Mouse (Mus musculus) megakaryocyte, embryonic 14.5 days (primary cell): ENCODE results near the gene Lep. TPM values are rescaled to one million over a fixed set of nuclear protein-coding genes. Genes with fewer than 3 reads are reported as not detected.

Experiments used
- H3K27me3 ChIP-seq: replicated peaks from 2 replicates; pipeline ENCODE3; 2012; ENCODE audit warnings: inconsistent platforms
- H3K36me3 ChIP-seq: replicated peaks from 2 replicates; pipeline ENCODE3; 2012; ENCODE audit warnings: low read length, inconsistent platforms, mixed read lengths
- H3K4me1 ChIP-seq: 2 replicates; pipeline ENCODE4 v1.6.1; 2012; ENCODE audit warnings: inconsistent platforms
- H3K4me3 ChIP-seq: replicated peaks from 2 replicates; pipeline ENCODE3; 2012; ENCODE audit warnings: moderate library complexity, mild to moderate bottlenecking, inconsistent platforms
- H3K9me3 ChIP-seq: 2 replicates; pipeline ENCODE4 v1.6.1; 2012; ENCODE audit warnings: inconsistent platforms
- FLI1 ChIP-seq: IDR thresholded peaks from 2 replicates; pipeline ENCODE4 v1.6.1; 2012; ENCODE audit warnings: low read length, inconsistent platforms, mixed read lengths
- GATA1 ChIP-seq: IDR thresholded peaks from 3 replicates; pipeline ENCODE4 v1.6.1; 2012; ENCODE audit warnings: mixed read lengths, low read length, inconsistent platforms, borderline replicate concordance
- polyA plus RNA-seq: library from polyadenylated mRNA; stranded (reverse); fragments of >175 nt; gene quantifications from 2 replicates; pipeline ENCODE4 v1.2.3, GENCODE M21; 2012; ENCODE audit warnings: low replicate concordance; ENCODE audit not compliant: insufficient read depth

Lep gene
- polyA plus RNA-seq, 1 experiment, result not detected

DNA sequence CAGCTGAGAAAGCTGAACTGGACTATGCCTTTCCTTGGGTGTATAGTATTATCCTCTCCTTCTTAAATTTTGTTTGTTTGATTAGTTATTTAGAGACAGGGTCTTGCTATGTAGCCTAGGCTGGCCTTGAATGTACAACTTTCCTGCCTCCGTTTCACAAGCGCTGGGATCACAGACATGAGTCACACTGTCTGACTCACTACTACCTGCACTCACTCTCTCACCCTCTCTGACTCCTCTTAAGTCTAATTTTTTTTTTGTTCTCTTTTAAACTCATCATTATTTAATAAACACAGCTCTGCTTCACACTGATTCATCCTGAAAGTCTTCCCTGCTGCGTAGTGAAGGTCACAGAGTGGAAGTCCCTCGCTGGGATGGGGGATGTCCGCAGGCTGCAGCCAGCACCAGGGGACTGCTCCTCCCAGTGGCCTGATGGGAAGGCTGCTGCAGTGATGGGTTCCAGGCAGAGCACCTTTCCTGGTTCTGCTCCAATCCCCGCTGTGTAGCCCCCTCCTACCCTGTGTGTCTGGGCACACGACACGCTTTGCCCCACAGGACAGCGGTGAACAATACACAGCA, 22.8 kb downstream of the Lep start:
- Histone ChIP-seq H3K4me1 (peaks cover under 1% of the 10 kb centered on the region; the same call in 1 of the 2 replicates), H3K9me3 (no peaks in the 10 kb centered on the region), H3K4me3 (no peak overlapping the region), H3K27me3 (peaks cover 27% of the 10 kb centered on the region), H3K36me3 (no peaks in the 10 kb centered on the region)
- TF ChIP-seq FLI1 (no peak), GATA1 (no peak)

DNA sequence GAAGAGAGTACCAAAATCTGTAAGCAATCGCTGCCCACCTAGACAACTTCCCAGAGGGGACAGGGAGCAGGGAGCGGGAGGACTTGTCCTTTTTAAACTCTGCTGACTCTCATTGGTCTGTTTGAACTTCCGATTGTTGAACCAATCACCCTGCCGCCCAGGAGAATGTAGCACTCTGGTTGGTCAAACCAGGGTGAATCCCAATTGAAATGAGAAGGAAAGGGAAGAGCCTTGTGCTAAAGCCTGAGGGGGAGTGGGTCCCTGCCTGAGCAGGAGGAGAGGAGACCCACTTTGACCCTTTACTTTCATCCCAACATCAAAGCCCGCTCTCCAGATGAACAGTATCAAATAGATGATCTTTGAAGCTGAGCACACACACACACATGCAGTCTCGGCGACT, 24.4 kb downstream of the Lep start:
- TF ChIP-seq GATA1 (no peak), FLI1 (no peak)
- Histone ChIP-seq H3K9me3 (no peaks in the 10 kb centered on the region), H3K36me3 (no peaks in the 10 kb centered on the region), H3K4me3 (no peak overlapping the region), H3K27me3 (peaks cover 27% of the 10 kb centered on the region), H3K4me1 (peaks cover 8% of the 10 kb centered on the region)

DNA sequence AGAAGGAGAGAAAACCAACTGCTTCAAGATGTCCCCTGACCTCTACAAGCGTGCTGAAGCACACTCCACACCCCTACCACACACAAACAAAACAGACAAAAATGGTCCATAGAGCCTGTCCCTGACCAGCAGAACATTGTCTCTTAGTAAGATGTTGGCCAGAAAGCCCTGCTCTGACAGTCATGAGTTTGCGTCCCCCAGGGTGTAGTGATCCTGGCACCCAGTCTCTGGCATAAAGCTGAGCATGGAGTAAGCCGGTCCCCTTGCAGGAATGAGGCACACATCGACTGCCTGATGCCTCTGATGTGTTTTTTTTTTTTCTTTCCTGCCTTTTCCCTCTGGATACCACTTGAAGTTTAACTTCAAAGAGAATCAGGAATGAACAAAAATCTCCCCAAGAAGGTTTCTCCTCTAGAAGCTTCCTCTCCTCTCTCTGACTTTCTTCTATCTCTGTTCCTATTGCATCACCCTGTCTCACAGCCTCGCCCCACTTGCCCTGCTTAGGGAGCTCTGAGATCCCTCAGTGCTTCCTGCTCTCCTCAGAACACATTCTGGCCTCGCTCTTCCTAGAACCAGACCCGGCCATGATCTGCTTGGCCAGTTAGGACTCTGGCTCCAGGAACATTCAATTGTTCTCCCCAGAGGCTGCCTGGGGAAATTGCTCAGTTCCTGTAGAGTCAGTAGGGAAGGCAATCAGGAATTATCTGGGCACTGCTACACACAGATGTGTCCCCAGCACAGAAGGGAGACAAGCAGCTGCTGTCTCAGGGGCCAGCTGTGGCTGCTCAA, 28.1 kb downstream of the Lep start:
- TF ChIP-seq FLI1 (no peak), GATA1 (no peak)
- no peaks in the 10 kb centered on the region for H3K9me3 ChIP-seq
- H3K27me3 ChIP-seq, result peaks cover 15% of the 10 kb centered on the region
- peaks cover 8% of the 10 kb centered on the region for H3K4me1 ChIP-seq
- no peaks in the 10 kb centered on the region for H3K36me3 ChIP-seq
- no peak overlapping the region for H3K4me3 ChIP-seq

DNA sequence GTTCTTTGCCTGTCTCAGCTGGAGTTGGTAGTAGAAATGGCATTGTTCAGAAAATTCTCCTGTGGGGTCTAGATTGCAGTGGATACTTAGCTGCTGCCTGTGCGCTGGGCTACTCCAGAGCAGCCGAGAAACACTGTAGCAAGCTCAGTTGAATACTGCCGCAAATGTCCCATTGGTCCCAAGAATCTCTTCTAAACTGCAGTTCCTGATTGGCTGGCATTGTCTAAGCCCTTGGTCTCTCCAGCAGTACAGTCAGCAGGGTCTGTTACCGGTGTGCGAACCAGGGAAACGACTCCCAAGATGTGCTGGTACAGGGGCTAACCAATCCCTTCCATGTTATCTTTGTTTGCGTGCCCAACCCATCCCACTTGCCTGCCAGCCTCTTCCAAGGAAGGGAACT, 32.2 kb downstream of the Lep start:
- H3K4me3 ChIP-seq, result no peak overlapping the region
- H3K4me1 ChIP-seq, result peaks cover 12% of the 10 kb centered on the region
- peaks cover 11% of the 10 kb centered on the region for H3K9me3 ChIP-seq
- H3K36me3 ChIP-seq, result no peaks in the 10 kb centered on the region
- TF ChIP-seq FLI1 (no peak), GATA1 (no peak)
- peaks cover 17% of the 10 kb centered on the region for H3K27me3 ChIP-seq

DNA sequence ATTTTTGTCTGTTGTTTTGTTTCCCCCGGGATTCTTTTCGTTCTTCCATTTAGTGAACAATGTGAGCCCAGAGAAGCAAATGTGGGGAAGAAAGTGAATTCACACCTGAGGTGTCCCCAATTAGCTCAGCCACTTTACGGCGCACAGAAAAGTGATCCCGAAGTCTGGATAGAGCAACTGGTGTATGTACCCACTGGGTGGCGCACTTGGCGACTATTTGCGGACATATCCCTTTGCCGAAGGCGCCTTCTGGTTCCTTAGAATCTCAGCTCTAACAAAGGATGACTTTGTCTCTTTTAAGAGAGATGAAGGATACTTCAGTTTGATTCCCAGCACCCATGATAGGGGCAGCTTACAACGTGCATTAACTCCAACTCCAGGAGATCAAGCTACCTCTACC, 32.9 kb downstream of the Lep start:
- no peak overlapping the region for H3K4me3 ChIP-seq

DNA sequence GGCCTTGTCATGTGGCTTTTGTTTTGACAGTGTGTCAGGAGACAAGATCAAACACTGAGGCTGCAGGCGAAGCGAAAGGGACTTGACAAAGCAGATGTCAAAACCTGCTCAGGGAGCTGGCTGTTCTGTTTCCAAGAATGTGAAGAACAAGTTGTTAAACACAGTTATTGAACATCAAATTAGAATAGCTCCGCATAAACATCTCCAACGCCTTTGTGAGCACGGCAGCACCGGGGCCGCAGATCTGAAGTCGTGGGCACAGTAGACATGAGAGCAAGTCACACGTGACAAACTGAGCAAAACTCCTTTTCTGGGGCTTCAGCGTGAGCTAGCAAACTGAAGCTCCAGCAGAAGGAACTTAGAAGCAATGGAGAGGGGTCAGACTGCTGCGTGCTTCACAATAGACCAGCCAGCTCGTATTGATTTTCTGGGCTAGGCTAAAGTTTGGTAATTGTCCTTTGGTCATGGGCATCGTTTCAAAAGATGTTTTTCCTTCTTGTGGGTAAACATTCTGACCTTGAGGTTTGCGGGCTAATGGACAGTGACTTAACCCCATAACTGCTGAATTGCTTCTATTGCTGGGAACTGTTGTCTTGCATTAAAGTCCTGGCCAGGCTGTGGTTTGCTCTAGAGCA, 39.6 kb downstream of the Lep start:
- peaks cover 7% of the 10 kb centered on the region for H3K27me3 ChIP-seq
- no peak for TF ChIP-seq FLI1
- no peak for TF ChIP-seq GATA1
- H3K36me3 ChIP-seq, result no peaks in the 10 kb centered on the region
- no peak overlapping the region for H3K4me3 ChIP-seq
- H3K9me3 ChIP-seq, result peaks cover 23% of the 10 kb centered on the region
- no peaks in the 10 kb centered on the region for H3K4me1 ChIP-seq

More for the DNA sequence above, 32.9 kb downstream of the Lep start:
- Histone ChIP-seq H3K9me3 (peaks cover 11% of the 10 kb centered on the region), H3K36me3 (no peaks in the 10 kb centered on the region), H3K27me3 (peaks cover 16% of the 10 kb centered on the region), H3K4me1 (peaks cover 11% of the 10 kb centered on the region)
- TF ChIP-seq FLI1 (no peak), GATA1 (no peak)

DNA sequence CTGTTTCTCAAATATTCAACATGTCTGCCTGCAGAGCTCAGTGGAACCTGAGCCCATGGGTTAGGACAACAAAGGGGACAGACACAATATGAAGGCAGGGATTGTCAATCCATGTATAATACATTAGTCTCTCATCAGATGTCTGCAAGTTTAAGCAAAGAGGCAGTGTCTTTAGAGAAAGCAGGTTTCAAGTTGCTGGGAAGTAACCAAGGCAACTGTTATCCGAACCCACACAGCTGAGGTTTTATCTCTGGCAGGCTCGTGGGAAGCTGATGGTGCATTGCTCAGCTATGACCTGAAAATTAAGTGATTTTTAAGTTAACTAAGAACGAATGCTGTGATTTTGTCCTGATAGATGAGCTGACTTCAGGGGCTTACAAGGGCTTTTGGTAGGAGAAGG, 40.4 kb downstream of the Lep start:
- no peaks in the 10 kb centered on the region for H3K36me3 ChIP-seq
- H3K4me3 ChIP-seq, result no peak overlapping the region
- H3K9me3 ChIP-seq, result peaks cover 23% of the 10 kb centered on the region
- TF ChIP-seq GATA1, result no peak
- TF ChIP-seq FLI1, result no peak
- H3K4me1 ChIP-seq, result no peaks in the 10 kb centered on the region
- peaks cover 6% of the 10 kb centered on the region for H3K27me3 ChIP-seq

DNA sequence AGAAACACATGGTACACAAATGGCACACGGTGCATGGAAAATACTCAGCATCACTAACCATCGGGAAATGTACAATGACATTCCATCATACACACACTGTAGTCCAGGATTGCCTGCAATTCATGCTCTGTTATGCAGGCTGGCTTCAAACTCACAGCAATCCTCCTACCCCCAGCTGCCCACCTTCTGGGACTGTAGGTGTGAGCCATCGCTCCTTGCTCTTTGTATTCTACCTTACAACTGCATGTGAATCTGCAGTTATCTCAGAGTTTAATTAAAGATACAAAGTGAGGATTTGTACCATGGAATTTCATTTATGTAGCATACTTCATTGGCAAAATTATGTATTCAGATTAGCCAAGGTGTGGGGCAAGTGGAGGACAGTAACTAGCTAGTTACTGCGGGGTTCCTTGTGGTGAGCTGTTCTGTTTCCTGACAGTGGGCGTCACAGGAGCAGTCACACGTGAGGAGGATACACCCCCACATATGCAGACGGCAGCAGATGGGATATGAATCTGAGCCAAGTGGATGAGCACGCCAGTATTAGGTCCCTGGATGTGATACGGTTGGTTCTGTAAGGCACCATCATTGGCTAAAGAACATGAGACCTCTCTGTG, 41.3 kb downstream of the Lep start:
- TF ChIP-seq GATA1 (no peak), FLI1 (no peak)
- H3K9me3 ChIP-seq, result peaks cover 14% of the 10 kb centered on the region
- no peaks in the 10 kb centered on the region for H3K4me1 ChIP-seq
- no peaks in the 10 kb centered on the region for H3K36me3 ChIP-seq
- no peak overlapping the region for H3K4me3 ChIP-seq
- peaks cover 8% of the 10 kb centered on the region for H3K27me3 ChIP-seq

DNA sequence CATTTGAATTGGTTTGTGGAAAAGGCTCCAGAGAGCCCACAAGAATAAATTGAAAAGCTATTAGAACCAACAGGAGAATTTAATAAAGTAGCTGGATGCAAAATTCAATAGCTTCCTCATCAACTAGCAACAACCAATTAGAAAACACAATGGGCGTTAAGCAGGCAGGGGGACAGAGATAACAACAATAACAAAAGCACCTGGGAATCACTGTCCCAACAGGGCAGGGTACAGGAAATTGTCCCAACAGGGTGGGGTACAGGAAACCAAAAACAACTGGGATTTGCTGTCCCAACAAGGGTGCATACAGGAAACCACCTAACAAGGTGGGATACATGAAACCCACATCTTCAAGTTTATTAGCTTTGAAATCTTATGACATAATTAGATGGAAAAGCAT, 48.4 kb downstream of the Lep start:
- Histone ChIP-seq H3K27me3 (peaks cover 6% of the 10 kb centered on the region), H3K4me1 (no peaks in the 10 kb centered on the region), H3K36me3 (no peaks in the 10 kb centered on the region), H3K4me3 (no peak overlapping the region), H3K9me3 (peaks cover 22% of the 10 kb centered on the region)
- TF ChIP-seq GATA1 (no peak), FLI1 (no peak)

DNA sequence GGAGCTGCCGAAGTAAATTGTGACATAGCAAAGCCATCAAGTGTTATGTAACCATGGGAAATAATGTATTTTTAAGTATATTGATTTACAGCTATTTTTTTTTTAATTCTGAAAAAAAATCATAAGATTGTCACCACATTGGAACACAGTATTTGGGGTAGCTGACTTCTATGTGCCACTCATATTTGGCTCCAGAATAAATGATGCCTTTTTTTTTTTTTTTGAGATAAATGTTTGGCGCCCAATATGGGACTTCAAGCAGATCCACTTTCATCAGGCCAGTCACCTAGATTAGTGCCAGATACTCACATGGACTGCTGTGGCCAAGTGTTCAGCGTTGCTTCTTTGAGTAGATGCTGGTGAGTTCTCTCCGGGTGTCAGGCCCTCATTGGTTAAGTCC, 51.5 kb downstream of the Lep start:
- Histone ChIP-seq H3K27me3 (peaks cover 6% of the 10 kb centered on the region), H3K4me3 (no peak overlapping the region), H3K4me1 (no peaks in the 10 kb centered on the region), H3K9me3 (peaks cover 25% of the 10 kb centered on the region), H3K36me3 (no peaks in the 10 kb centered on the region)
- TF ChIP-seq FLI1 (no peak), GATA1 (no peak)
